8 mouse cellular contexts compared by ENCODE assay signal in the genomic region with DNA sequence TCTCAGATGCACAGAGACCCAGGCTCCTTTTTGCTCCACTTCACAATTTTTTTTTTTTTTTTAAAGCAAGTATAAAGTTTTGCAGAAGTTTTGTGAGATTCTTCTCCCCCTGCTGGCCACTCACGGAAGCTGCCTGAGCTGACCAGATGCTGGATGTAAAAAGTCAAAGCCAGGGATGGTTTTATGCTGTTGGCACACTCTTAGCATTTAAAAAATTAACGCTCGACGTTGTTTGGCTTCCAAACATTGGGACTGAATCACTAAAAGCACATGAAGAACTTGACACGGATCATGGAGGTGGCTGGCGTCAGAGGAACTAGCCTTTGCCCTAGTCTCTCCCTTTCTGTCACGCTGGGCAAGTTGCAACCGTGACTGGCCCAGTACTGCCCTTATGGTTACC.
A peak's percentile ranks its signal among the peaks of the same experiment; 100 is the strongest.
DNase-seq lines count a peak whose midpoint lies in the region; ATAC-seq and TF ChIP-seq lines count a peak whose summit lies in the region.

No protein-coding gene starts in this region.

- DNase-seq in forebrain, embryonic 11.5 days (ENCODE audit: low spot score), result peak; percentile 59
- peak; percentile 69 for DNase-seq in midbrain, embryonic 14.5 days
- peak; percentile 64 for DNase-seq in kidney, adult 9 months
- peak; percentile 64 for DNase-seq in retina, embryonic 14.5 days (ENCODE audit: low spot score)
- DNase-seq in frontal cortex, postnatal 36 days (ENCODE audit: low spot score in 2 of 2), result no peak

- no peak for ATAC-seq in forebrain, embryonic 11.5 days (replicated peaks; ENCODE audit: low FRiP score)
- no peak for ATAC-seq in forebrain, embryonic 13.5 days
- no peak for ATAC-seq in midbrain, embryonic 14.5 days (ENCODE audit: low FRiP score, low TSS enrichment)
- no peak for ATAC-seq in midbrain, embryonic 15.5 days (replicated peaks)

- H3K9me3 ChIP-seq in forebrain, embryonic 11.5 days (ENCODE audit: control insufficient read depth, low read length), result no peaks in the 10 kb centered on the region
- H3K9me3 ChIP-seq in forebrain, embryonic 13.5 days (replicated peaks), result no peaks in the 10 kb centered on the region
- no peaks in the 10 kb centered on the region for H3K9me3 ChIP-seq in midbrain, embryonic 14.5 days (ENCODE audit: control insufficient read depth, low read length)
- no peaks in the 10 kb centered on the region for H3K9me3 ChIP-seq in midbrain, embryonic 15.5 days

- H3K27ac ChIP-seq in forebrain, embryonic 11.5 days (ENCODE audit: low read depth, low read length), result no peak overlapping the region
- no peak overlapping the region for H3K27ac ChIP-seq in forebrain, embryonic 13.5 days
- no peak overlapping the region for H3K27ac ChIP-seq in midbrain, embryonic 14.5 days (replicated peaks; ENCODE audit: low read depth, low read length)
- H3K27ac ChIP-seq in midbrain, embryonic 15.5 days, result no peak overlapping the region
- H3K27ac ChIP-seq in bone marrow macrophage, adult 2 months (ENCODE audit: insufficient read depth, low read depth, low read length), result no peak overlapping the region

- H3K4me2 ChIP-seq in forebrain, embryonic 11.5 days (ENCODE audit: low read depth, low read length, severe bottlenecking), result no peak overlapping the region
- no peak overlapping the region for H3K4me2 ChIP-seq in forebrain, embryonic 13.5 days
- H3K4me2 ChIP-seq in midbrain, embryonic 14.5 days (ENCODE audit: low read length), result no peak overlapping the region
- H3K4me2 ChIP-seq in midbrain, embryonic 15.5 days, result no peak overlapping the region

- H3K9ac ChIP-seq in forebrain, embryonic 11.5 days (ENCODE audit: low read length), result no peak overlapping the region
- no peak overlapping the region for H3K9ac ChIP-seq in forebrain, embryonic 13.5 days
- H3K9ac ChIP-seq in midbrain, embryonic 14.5 days (replicated peaks; ENCODE audit: low read length), result no peak overlapping the region
- H3K9ac ChIP-seq in midbrain, embryonic 15.5 days, result no peak overlapping the region

- 59% methylated on average over 8 of the region's 8 CpGs for WGBS in forebrain, embryonic 11.5 days
- 56% methylated on average over 8 of the region's 8 CpGs for WGBS in forebrain, embryonic 13.5 days
- WGBS in midbrain, embryonic 14.5 days, result 59% methylated on average over 8 of the region's 8 CpGs
- 50% methylated on average over 8 of the region's 8 CpGs for WGBS in midbrain, embryonic 15.5 days

- H3K36me3 ChIP-seq in forebrain, embryonic 11.5 days (ENCODE audit: control insufficient read depth, insufficient read depth, low read length), result no peaks in the 10 kb centered on the region
- no peaks in the 10 kb centered on the region for H3K36me3 ChIP-seq in forebrain, embryonic 13.5 days (ENCODE audit: poor library complexity, severe bottlenecking)
- no peaks in the 10 kb centered on the region for H3K36me3 ChIP-seq in midbrain, embryonic 14.5 days (ENCODE audit: control insufficient read depth, insufficient read depth, low read length)
- H3K36me3 ChIP-seq in midbrain, embryonic 15.5 days (replicated peaks), result no peaks in the 10 kb centered on the region

- TF ChIP-seq POLR2A in bone marrow macrophage, adult 2 months (IDR thresholded peaks at IDR 0.05; ENCODE audit: borderline replicate concordance, low read depth, low read length), result no peak

- peak; percentile 67 for TF ChIP-seq CTCF in bone marrow macrophage, adult 2 months (IDR thresholded peaks at IDR 0.05; ENCODE audit: low read depth, low read length)

- H3K4me1 ChIP-seq in forebrain, embryonic 11.5 days (replicated peaks; ENCODE audit: control insufficient read depth, insufficient read depth, low read length), result no peaks in the 10 kb centered on the region
- H3K4me1 ChIP-seq in forebrain, embryonic 13.5 days, result no peaks in the 10 kb centered on the region
- no peaks in the 10 kb centered on the region for H3K4me1 ChIP-seq in midbrain, embryonic 14.5 days (ENCODE audit: control insufficient read depth, insufficient read depth, low read length)
- no peaks in the 10 kb centered on the region for H3K4me1 ChIP-seq in midbrain, embryonic 15.5 days
- H3K4me1 ChIP-seq in bone marrow macrophage, adult 2 months (ENCODE audit: control insufficient read depth, insufficient read depth, low read length), result peaks cover 9% of the 10 kb centered on the region

- no peak overlapping the region for H3K4me3 ChIP-seq in forebrain, embryonic 11.5 days (ENCODE audit: low read depth, low read length)
- no peak overlapping the region for H3K4me3 ChIP-seq in forebrain, embryonic 13.5 days
- H3K4me3 ChIP-seq in midbrain, embryonic 14.5 days (replicated peaks; ENCODE audit: low read depth, low read length), result no peak overlapping the region
- H3K4me3 ChIP-seq in midbrain, embryonic 15.5 days, result no peak overlapping the region
- H3K4me3 ChIP-seq in bone marrow macrophage, adult 2 months (ENCODE audit: insufficient read depth, low read length), result no peak overlapping the region

- H3K27me3 ChIP-seq in forebrain, embryonic 11.5 days (ENCODE audit: control insufficient read depth, insufficient read depth, low read length), result no peaks in the 10 kb centered on the region
- no peaks in the 10 kb centered on the region for H3K27me3 ChIP-seq in forebrain, embryonic 13.5 days
- H3K27me3 ChIP-seq in midbrain, embryonic 14.5 days (ENCODE audit: control insufficient read depth, insufficient read depth, low read length), result no peaks in the 10 kb centered on the region
- H3K27me3 ChIP-seq in midbrain, embryonic 15.5 days (replicated peaks), result no peaks in the 10 kb centered on the region

Comparison
In these comparisons a context has a peak if more than half of its experiments do, and no peak if none do; other contexts are left out.
1. DNase-seq: peak in forebrain, embryonic 11.5 days (single experiment), midbrain, embryonic 14.5 days (single experiment), kidney, adult 9 months (single experiment) and retina, embryonic 14.5 days (single experiment); none in frontal cortex, postnatal 36 days (0 of 2).